Mouse (Mus musculus) hindbrain, postnatal 0 days (tissue): ENCODE data around the gene Usb1. TPM values are rescaled to one million over a fixed set of nuclear protein-coding genes. Genes with fewer than 3 reads are reported as not detected.

Experiments used
- ATAC-seq: fragments of 200-750 bp; cut with Nextera tagmentation; 2 replicates; pipeline ENCODE4 v1.8.0; 2017; ENCODE audit warnings: mild to moderate bottlenecking, moderate TSS enrichment, moderate library complexity
- DNase-seq: peaks from one replicate; pipeline ENCODE4 v3.0.0-alpha.2; 2015; ENCODE audit warnings: low spot score
- H3K27ac ChIP-seq: fragments of 300-500 bp; sonication (generic); 2 replicates; pipeline ENCODE4 v1.5.1; 2014; ENCODE audit warnings: mild to moderate bottlenecking
- H3K27me3 ChIP-seq: fragments of 300-500 bp; sonication (generic); 2 replicates; pipeline ENCODE4 v1.6.1; 2014; ENCODE audit warnings: low read length, mixed read lengths; ENCODE audit not compliant: insufficient read depth
- H3K36me3 ChIP-seq: fragments of 300-500 bp; sonication (generic); 2 replicates; pipeline ENCODE4 v1.6.1; 2014; ENCODE audit warnings: low read length, mixed read lengths; ENCODE audit not compliant: insufficient read depth
- H3K4me1 ChIP-seq: fragments of 300-500 bp; sonication (generic); 2 replicates; pipeline ENCODE4 v1.6.1; 2014; ENCODE audit warnings: antibody characterized with exemption, low read length, mixed read lengths; ENCODE audit not compliant: insufficient read depth
- H3K4me2 ChIP-seq: fragments of 300-500 bp; sonication (generic); 2 replicates; pipeline ENCODE4 v1.6.1; 2014; ENCODE audit warnings: low read depth, mild to moderate bottlenecking, low read length, moderate library complexity, mixed read lengths
- H3K4me3 ChIP-seq: fragments of 300-500 bp; sonication (generic); 2 replicates; pipeline ENCODE4 v1.5.1; 2014; ENCODE audit warnings: low read length
- H3K9ac ChIP-seq: fragments of 300-500 bp; sonication (generic); replicated peaks from 2 replicates; pipeline ENCODE4 v1.6.1; 2014; ENCODE audit warnings: mild to moderate bottlenecking, low read length, moderate library complexity, mixed read lengths
- H3K9me3 ChIP-seq: fragments of 300-500 bp; sonication (generic); 2 replicates; pipeline ENCODE4 v1.6.1; 2016; ENCODE audit warnings: low read length, mixed read lengths
- CTCF ChIP-seq: IDR thresholded peaks from 2 replicates; pipeline ENCODE4 v1.5.1; 2016; ENCODE audit warnings: antibody characterized with exemption, control low read depth, low read depth
- WGBS: fragments of 180-500 bp; shearing (Covaris S2); extraction: QIAGEN DNeasy Blood & Tissue Kit; methylation state at CpG from one replicate; pipeline ENCODE4 v1.1.7; 2014; 5-methylcytosine and 5-hydroxymethylcytosine counted together
- polyA plus RNA-seq: library from polyadenylated mRNA; unstranded; fragments of >200 nt; fragmentation: Nextera tagmentation; extraction: Ambion mirVana; gene quantifications from 2 replicates; pipeline ENCODE4 v1.2.1, GENCODE M21; 2015
- total RNA-seq: library from RNA; depleted of rRNA; stranded (reverse); fragments of >200 nt; gene quantifications from 2 replicates; pipeline ENCODE4 v1.2.3, GENCODE M21; 2014

Usb1 gene
- total and polyA plus RNA-seq, 2 experiments from 2014 or later = 22.8 to 25.9 TPM

DNA sequence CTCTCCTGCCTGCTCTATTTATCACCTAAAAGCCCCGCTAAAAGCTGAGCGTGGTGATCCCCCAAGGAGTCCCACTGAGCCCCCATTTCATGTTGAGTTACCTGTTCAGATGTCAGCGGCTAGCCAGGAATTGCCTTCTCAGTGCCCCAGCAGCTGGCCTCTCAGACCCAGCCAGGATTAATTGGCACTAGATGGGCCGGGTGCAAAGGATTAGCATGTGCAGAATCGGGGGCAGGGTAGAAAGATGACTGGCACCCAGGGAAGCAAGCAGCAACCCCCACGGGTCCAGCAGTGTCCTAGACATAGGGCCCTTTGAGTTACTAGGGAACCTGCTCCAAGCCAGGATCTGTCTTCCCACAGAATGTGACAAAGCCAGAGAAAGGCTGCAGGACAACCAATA lies 25.7 kb upstream of the Usb1 start, which contains the start of gene Cngb1:
Cngb1 (minus strand) TSS at position 155 of the 400 bp plus-strand sequence.
- ATAC-seq (no peak), DNase-seq (no peak)
- TF ChIP-seq CTCF = no peak
- Histone ChIP-seq H3K4me1 (no peaks in the 10 kb centered on the region), H3K4me2 (no peak within 1 kb of the TSS), H3K36me3 (no peaks in the 10 kb centered on the region), H3K4me3 (no peak within 1 kb of the TSS), H3K9me3 (no peaks in the 10 kb centered on the region), H3K27ac (no peak within 1 kb of the TSS), H3K9ac (no peak within 1 kb of the TSS), H3K27me3 (no peaks in the 10 kb centered on the region)
- 44% methylated on average over 6 of the region's 6 CpGs for WGBS

DNA sequence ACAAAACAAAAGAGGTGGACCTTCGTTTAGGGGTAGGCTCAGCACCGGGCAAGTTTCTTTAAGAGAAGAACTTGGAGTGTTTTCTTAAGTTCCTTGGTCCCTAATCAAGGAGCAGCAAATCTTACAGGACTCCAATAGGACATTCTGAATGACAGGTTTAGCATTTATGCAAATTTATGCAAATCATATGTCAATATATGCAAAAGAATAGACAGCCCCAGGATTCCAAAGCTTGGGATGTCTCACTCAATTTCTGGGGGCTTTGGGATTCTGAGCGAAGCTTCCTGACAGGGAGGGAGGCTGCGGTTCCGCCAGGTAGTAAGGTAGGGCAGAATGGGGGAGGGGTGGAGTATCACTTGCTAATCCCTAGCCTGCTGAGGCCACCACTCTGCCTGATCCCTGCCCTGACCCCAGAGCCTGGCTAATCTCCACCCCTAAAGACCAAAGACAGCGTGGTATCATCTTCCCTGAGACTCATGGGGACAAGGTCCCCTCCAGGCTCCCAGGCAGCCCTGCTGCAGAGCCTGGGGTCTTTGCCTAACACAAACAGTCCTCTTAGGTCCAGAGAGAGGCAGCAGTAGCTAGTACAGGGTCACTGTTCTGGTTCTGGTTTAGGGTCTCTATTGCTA lies 21.6 kb upstream of the Usb1 start, which contains the start of gene Tepp:
Tepp (plus strand) TSS at position 225 of the 629 bp plus-strand sequence.
- 22% methylated on average over 6 of the region's 6 CpGs for WGBS
- ATAC-seq (no peak), DNase-seq (no peak)
- Histone ChIP-seq H3K27ac (no peak within 1 kb of the TSS), H3K4me2 (no peak within 1 kb of the TSS), H3K36me3 (no peaks in the 10 kb centered on the region), H3K27me3 (no peaks in the 10 kb centered on the region), H3K9ac (no peak within 1 kb of the TSS), H3K9me3 (no peaks in the 10 kb centered on the region), H3K4me3 (no peak within 1 kb of the TSS), H3K4me1 (no peaks in the 10 kb centered on the region)
- TF ChIP-seq CTCF = no peak

DNA sequence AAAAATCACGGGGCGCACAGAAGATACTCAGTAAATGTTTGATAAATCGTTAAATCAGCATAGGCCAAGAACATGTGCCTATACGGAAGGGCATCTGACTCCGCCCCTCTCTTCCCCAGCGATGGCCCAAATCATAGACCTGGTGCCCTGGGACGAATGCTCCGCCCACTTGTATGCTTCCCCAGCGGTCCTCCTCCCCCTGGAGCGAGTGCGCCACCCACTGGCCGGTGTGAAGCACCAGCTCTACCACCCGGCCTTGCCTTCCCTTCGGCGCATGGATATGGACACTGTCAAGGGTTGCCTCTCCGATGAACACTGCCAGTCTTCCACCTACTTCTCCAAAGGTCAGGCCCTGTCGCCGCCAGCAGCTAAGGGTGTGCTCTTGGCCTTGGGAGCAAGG lies 19.2 kb upstream of the Usb1 start:
- WGBS = 71% methylated on average over 18 of the region's 18 CpGs

DNA sequence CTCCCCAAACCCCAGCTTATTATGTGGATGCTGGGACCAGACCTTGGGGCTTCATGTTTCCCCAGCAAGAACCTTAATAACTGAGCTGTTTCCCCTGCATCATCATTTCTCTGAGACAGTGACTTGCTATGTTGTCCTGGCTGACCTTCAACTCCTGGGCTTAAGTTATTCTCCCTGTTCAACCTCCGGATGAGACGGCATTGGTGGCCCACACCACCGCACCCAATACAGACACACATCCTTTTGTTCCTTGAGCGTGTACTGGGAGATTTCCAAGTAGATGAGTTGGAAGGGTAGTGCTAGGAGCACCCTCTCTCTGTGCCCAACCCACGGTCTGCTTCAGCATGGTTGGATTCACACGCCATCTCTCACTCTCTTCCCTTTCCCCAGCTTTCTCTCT lies 18.2 kb upstream of the Usb1 start:
- 84% methylated on average over 6 of the region's 6 CpGs for WGBS
- Histone ChIP-seq H3K27ac (no peak overlapping the region), H3K27me3 (no peaks in the 10 kb centered on the region), H3K4me2 (no peak overlapping the region), H3K36me3 (no peaks in the 10 kb centered on the region), H3K9me3 (no peaks in the 10 kb centered on the region), H3K9ac (no peak overlapping the region), H3K4me3 (no peak overlapping the region), H3K4me1 (no peaks in the 10 kb centered on the region)
- DNase-seq = no peak
- TF ChIP-seq CTCF = no peak
- no peak for ATAC-seq

More for the DNA sequence above, 19.2 kb upstream of the Usb1 start:
- Histone ChIP-seq H3K4me1 (no peaks in the 10 kb centered on the region), H3K27ac (no peak overlapping the region), H3K9me3 (no peaks in the 10 kb centered on the region), H3K4me3 (no peak overlapping the region), H3K4me2 (no peak overlapping the region), H3K9ac (no peak overlapping the region), H3K36me3 (no peaks in the 10 kb centered on the region), H3K27me3 (no peaks in the 10 kb centered on the region)
- peak; percentile 44 for TF ChIP-seq CTCF
- no peak for ATAC-seq
- DNase-seq = no peak

DNA sequence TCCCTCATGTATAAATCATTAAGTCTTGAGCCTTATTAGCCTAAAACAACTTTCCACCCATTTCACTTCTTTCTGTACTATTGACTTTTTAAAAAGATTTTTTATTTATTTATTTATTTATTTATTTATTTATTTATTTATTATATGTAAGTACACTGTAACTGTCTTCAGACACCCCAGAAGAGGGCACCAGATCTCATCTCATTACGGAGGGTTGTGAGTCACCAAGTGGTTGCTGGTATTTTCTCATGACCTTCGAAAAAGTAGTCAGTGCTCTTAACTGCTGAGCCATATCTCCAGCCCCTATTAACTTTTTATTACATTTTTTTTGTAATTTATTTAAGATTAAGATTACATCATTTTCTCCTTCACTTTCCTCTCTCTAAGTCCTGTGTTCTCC lies 17.4 kb upstream of the Usb1 start:
- TF ChIP-seq CTCF = no peak
- ATAC-seq = no peak
- H3K4me2 ChIP-seq = no peak overlapping the region
- no peaks in the 10 kb centered on the region for H3K27me3 ChIP-seq
- H3K36me3 ChIP-seq = no peaks in the 10 kb centered on the region
- WGBS = 87% methylated on average over 2 of the region's 2 CpGs
- no peak overlapping the region for H3K9ac ChIP-seq
- no peak for DNase-seq
- no peak overlapping the region for H3K4me3 ChIP-seq
- H3K27ac ChIP-seq = no peak overlapping the region
- no peaks in the 10 kb centered on the region for H3K4me1 ChIP-seq
- no peaks in the 10 kb centered on the region for H3K9me3 ChIP-seq

DNA sequence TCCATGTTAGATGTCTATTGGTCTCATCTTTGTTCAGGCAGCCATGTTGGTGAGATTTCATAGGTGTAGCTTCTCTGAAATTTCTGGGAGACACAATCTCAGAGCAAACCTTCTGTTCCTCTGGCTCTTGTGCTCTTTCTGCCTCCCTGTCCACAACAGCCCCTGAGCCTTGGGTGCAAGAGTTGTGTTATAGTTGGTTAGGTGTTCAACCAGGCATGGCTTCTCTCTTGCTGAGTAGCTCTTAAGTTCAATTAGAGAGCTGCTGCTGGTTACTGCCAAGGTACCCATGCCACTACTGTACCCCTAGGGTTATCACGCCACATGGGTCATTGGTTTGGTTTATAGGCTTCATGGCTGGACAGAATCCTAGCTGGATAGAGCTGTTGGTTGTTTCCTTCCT lies 16.7 kb upstream of the Usb1 start:
- WGBS = 91% methylated on average over 1 of the region's 1 CpGs
- 0 out of 2 replicates have a peak, but pooled peaks cover 3% of the 10 kb centered on the region for H3K4me1 ChIP-seq
- TF ChIP-seq CTCF = no peak
- no peak overlapping the region for H3K4me3 ChIP-seq
- H3K36me3 ChIP-seq = no peaks in the 10 kb centered on the region
- no peaks in the 10 kb centered on the region for H3K9me3 ChIP-seq
- no peak overlapping the region for H3K27ac ChIP-seq
- DNase-seq (no peak), ATAC-seq (no peak)
- no peaks in the 10 kb centered on the region for H3K27me3 ChIP-seq
- no peak overlapping the region for H3K4me2 ChIP-seq
- H3K9ac ChIP-seq = no peak overlapping the region
